Mouse (Mus musculus): Measurements from ENCODE around the gene Timm44.
"Not testable (repeated sequence)": the region's sequence is repeated elsewhere in the genome, so short reads cannot be mapped to it uniquely, and the experiment has no call there.

Gene Timm44

GRCm38 (mm10) chr8:4265160-4265914, 10.4 kb downstream of the Timm44 start:
- DNase-seq (ENCODE audit: low read depth, low spot score), result no peak

- DNase-seq (ENCODE audit: low read depth, low spot score), result no peak
Observed at GRCm38 (mm10) chr8:4263105-4263791, 12.5 kb downstream of the Timm44 start.

GRCm38 (mm10) chr8:4259805-4260170, 15.9 kb downstream of the Timm44 start:
- DNase-seq (ENCODE audit: low read depth, low spot score), result no peak

- peak; percentile 88 for DNase-seq (ENCODE audit: low read depth, low spot score)
Observed at GRCm38 (mm10) chr8:4259125-4259804, 16.4 kb downstream of the Timm44 start, which contains the start of gene Ctxn1. TSS of gene Ctxn1 (minus strand) at chr8:4259274.

- DNase-seq (ENCODE audit: low read depth, low spot score), result no peak
Observed at GRCm38 (mm10) chr8:4258678-4259077, 17.0 kb downstream of the Timm44 start.

GRCm38 (mm10) chr8:4258233-4258632, 17.5 kb downstream of the Timm44 start:
- no peak for DNase-seq (ENCODE audit: low read depth, low spot score)

GRCm38 (mm10) chr8:4257350-4257749, 18.4 kb downstream of the Timm44 start:
- no peak for DNase-seq (ENCODE audit: low read depth, low spot score)

- no peak for DNase-seq (ENCODE audit: low read depth, low spot score)
Observed at GRCm38 (mm10) chr8:4256911-4257310, 18.8 kb downstream of the Timm44 start.

- not testable (repeated sequence) for DNase-seq (ENCODE audit: low read depth, low spot score)
Observed at GRCm38 (mm10) chr8:4255471-4255870, 20.2 kb downstream of the Timm44 start.

GRCm38 (mm10) chr8:4254001-4254400, 21.7 kb downstream of the Timm44 start:
- no peak for DNase-seq (ENCODE audit: low read depth, low spot score)

- peak; percentile 92 for DNase-seq (ENCODE audit: low read depth, low spot score)
Observed at GRCm38 (mm10) chr8:4252934-4253841, 22.5 kb downstream of the Timm44 start, which contains the start of gene Snapc2. TSS of gene Snapc2 (plus strand) at chr8:4253080.

GRCm38 (mm10) chr8:4252116-4252760, 23.5 kb downstream of the Timm44 start:
- DNase-seq (ENCODE audit: low read depth, low spot score), result no peak

GRCm38 (mm10) chr8:4250306-4250970, 25.3 kb downstream of the Timm44 start:
- peak; percentile 62 for DNase-seq (ENCODE audit: low read depth, low spot score)

GRCm38 (mm10) chr8:4249213-4249612, 26.5 kb downstream of the Timm44 start:
- DNase-seq (ENCODE audit: low read depth, low spot score), result no peak

- DNase-seq (ENCODE audit: low read depth, low spot score), result no peak
Observed at GRCm38 (mm10) chr8:4247951-4248540, 27.7 kb downstream of the Timm44 start, which contains the start of gene Tgfbr3l. TSS of gene Tgfbr3l (plus strand) at chr8:4248214.

GRCm38 (mm10) chr8:4247241-4247640, 28.5 kb downstream of the Timm44 start:
- DNase-seq (ENCODE audit: low read depth, low spot score), result no peak

- no peak for DNase-seq (ENCODE audit: low read depth, low spot score)
Observed at GRCm38 (mm10) chr8:4245737-4246136, 30.0 kb downstream of the Timm44 start.

- DNase-seq (ENCODE audit: low read depth, low spot score), result no peak
Observed at GRCm38 (mm10) chr8:4245061-4245460, 30.7 kb downstream of the Timm44 start.

- DNase-seq (ENCODE audit: low read depth, low spot score), result peak; percentile 32
Observed at GRCm38 (mm10) chr8:4239193-4239890, 36.4 kb downstream of the Timm44 start.
